10 mouse cellular contexts compared by ENCODE assay signal in the genomic region with DNA sequence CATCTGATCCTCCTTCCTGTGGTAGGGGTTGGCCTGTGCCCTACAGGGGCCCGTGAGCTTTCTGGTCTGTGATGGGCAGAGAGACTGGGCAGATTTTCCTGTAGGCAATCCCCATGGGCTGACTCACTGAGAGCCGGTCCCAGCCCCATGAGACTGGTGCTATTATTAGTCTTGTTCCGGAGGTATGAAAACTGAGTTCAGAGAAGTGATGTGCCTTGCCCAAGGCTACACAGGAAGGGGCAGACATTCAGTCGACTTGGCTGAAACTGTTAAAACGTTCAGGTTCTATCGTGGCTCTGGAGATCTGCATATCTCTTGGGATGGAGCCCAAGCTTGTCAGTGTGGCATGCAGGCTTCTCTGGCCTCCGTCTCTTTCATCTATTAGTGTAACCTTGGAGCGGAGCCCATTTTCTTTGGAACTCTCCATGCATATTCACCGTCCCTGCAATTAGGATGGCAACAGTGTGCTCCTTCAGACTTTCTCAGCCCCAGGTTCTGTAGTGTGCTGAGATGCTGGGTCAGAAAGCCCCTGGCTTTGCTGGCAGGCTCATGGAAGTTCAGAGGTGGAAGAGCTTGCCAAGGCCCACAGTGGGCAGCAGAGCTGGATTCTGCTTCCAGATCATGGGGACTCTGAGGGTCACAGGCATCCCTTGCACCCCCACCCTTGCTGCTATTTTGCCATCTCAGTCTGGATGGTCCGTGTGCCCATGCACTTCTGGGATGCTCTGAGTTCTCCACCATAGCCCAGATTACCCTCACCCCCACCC. TPM values are rescaled to one million over a fixed set of nuclear protein-coding genes. Genes with fewer than 3 reads are reported as not detected.
DNase-seq lines count a peak whose midpoint lies in the region; ATAC-seq and TF ChIP-seq lines count a peak whose summit lies in the region.
"Had no signal": no experiment of that assay in that cellular context is flagged by ENCODE, and none has a peak within 500 bp of the region (broad histone marks: within the 10 kb centered on the region; RNA-seq: fewer than 3 reads in every experiment).

No protein-coding gene starts in this region.

- ATAC-seq in heart, embryonic 13.5 days (ENCODE audit: extremely low read depth, insufficient number of reproducible peaks, low FRiP score, low TSS enrichment) = peak; percentile 35; the same call in 1 of the 2 replicates

- WGBS in heart, embryonic 13.5 days = 30% methylated on average over 10 of the region's 10 CpGs

- peak overlapping the region; percentile 16; the same call in 1 of the 2 replicates for H3K4me2 ChIP-seq in heart, embryonic 13.5 days
- H3K4me2 ChIP-seq: limb, embryonic 12.5 days had no signal

- DNase-seq in gastrocnemius, adult 2 months = peak; percentile 67
- no peak for DNase-seq in gastrocnemius, postnatal 4 days (ENCODE audit: low spot score in 2 of 2)
- peak; percentile 64 for DNase-seq in 416B (ENCODE audit: low read depth)
- peak; percentile 62 for DNase-seq in cerebellum, adult 11-12 months
- DNase-seq in left cerebral cortex, postnatal 14 days (ENCODE audit: low spot score in 2 of 2) = no peak
- no peak for DNase-seq in urinary bladder, postnatal 36 days (ENCODE audit: low spot score in 2 of 2)
- DNase-seq in c-Kit-positive CD71-positive TER-119-positive erythroid progenitor cells, embryonic 14.5 days (ENCODE audit: low spot score) = no peak

- H3K36me3 ChIP-seq in heart, embryonic 13.5 days = no peaks in the 10 kb centered on the region
- H3K36me3 ChIP-seq: limb, embryonic 12.5 days had no signal

- H3K9me3 ChIP-seq in heart, embryonic 13.5 days = no peaks in the 10 kb centered on the region
- H3K9me3 ChIP-seq: limb, embryonic 12.5 days had no signal

- H3K27ac ChIP-seq in gastrocnemius, adult 2 months = peak overlapping the region; percentile 88
- H3K27ac ChIP-seq in heart, embryonic 13.5 days (replicated peaks) = peak overlapping the region; percentile 79
- H3K27ac ChIP-seq: limb, embryonic 12.5 days had no signal

- 0 out of 2 replicates have a peak overlapping the region, but pooled peaks have one; percentile 56 for H3K9ac ChIP-seq in heart, embryonic 13.5 days
- H3K9ac ChIP-seq: limb, embryonic 12.5 days had no signal

- intact Hi-C loops in gastrocnemius, adult 2 months (cut with DNase I) = loop anchor here (2.0 kb wide), 2 partner anchors 35 to 125 kb away; no protein-coding TSS in a partner anchor
- intact Hi-C loops in left cerebral cortex, postnatal 14 days (cut with DNase I) = no loop called here

- TF ChIP-seq CTCF in gastrocnemius, adult 2 months (IDR thresholded peaks at IDR 0.05) = no peak

- no peak overlapping the region for H3K4me3 ChIP-seq in gastrocnemius, adult 2 months
- no peak overlapping the region for H3K4me3 ChIP-seq in heart, embryonic 13.5 days
- H3K4me3 ChIP-seq: limb, embryonic 12.5 days had no signal

- H3K4me1 ChIP-seq in heart, embryonic 13.5 days = peaks cover 32% of the 10 kb centered on the region
- H3K4me1 ChIP-seq: limb, embryonic 12.5 days had no signal

- no peaks in the 10 kb centered on the region for H3K27me3 ChIP-seq in heart, embryonic 13.5 days (replicated peaks)
- H3K27me3 ChIP-seq: limb, embryonic 12.5 days had no signal

RNA-seq across cellular contexts. Expression of a gene that starts 37.5 kb away (rescaled TPM):
- 10 to 100 TPM; 50.4 to 65.8 TPM for total RNA-seq in gastrocnemius, adult 2 months (2021)
- total RNA-seq in gastrocnemius, postnatal 4 days (2021) = 10 to 100 TPM; 13.7 to 16.4 TPM
- polyA plus RNA-seq in heart, embryonic 13.5 days (2015; fragmentation: Nextera tagmentation; extraction: Ambion mirVana) = 2.6 and 3.0 TPM in 2 replicates
- 10 to 100 TPM; 12.9 to 13.5 TPM for total RNA-seq in left cerebral cortex, postnatal 14 days (2021)
- total RNA-seq: hematopoietic stem cell, adult 5-6 weeks had no signal

Comparison
In these comparisons a context has a peak if more than half of its experiments do, and no peak if none do; other contexts are left out.
1. DNase-seq: peak in gastrocnemius, adult 2 months (single experiment), 416B (single experiment) and cerebellum, adult 11-12 months (single experiment); none in gastrocnemius, postnatal 4 days (0 of 2), left cerebral cortex, postnatal 14 days (0 of 2), urinary bladder, postnatal 36 days (0 of 2) and c-Kit-positive CD71-positive TER-119-positive erythroid progenitor cells, embryonic 14.5 days (single experiment).